Mouse (Mus musculus) gastrocnemius, postnatal 36 days (tissue): ENCODE data around the gene Plekhm2. TPM values are rescaled to one million over a fixed set of nuclear protein-coding genes. Genes with fewer than 3 reads are reported as not detected.
A peak's percentile ranks its signal among the peaks of the same experiment; 100 is the strongest.

ENCODE experiments used
- DNase-seq, 2 experiments: peaks; one replicate each; pipeline ENCODE4 v3.0.0; 2022
- intact Hi-C: fragments of 180-260 bp; cut with DNase I; formaldehyde crosslinking; loops from one replicate; pipeline ENCODE4 v1.15.1; 2025
- total RNA-seq, 2 experiments: library from RNA; stranded (reverse); gene quantifications; 2 replicates each; pipeline ENCODE4 v1.2.3; 2021

Gene Plekhm2
- total RNA-seq, 2 experiments from 2014 or later = 23.6 to 30.5 TPM

DNA sequence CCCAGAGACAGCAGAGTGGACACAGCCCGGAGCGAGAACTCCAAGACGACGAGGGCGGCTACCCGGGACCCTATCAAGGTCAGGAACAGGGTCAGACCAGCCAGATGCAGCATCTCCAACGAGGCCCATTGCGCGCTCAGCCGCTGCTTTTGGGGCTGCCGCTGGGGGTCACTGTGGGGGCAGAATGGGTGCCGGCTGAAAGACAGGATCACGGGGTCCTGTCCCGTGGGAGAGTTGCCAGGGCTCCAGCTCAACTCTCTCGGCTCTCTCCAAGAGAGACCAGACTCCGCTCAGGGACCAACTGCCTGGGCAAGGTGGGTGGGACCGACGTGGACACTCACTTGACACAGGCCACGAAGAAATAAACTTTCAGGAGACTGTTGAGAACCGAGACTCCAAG, 47.4 kb downstream of the Plekhm2 start:
- peak; percentile 61 to 67 for DNase-seq

DNA sequence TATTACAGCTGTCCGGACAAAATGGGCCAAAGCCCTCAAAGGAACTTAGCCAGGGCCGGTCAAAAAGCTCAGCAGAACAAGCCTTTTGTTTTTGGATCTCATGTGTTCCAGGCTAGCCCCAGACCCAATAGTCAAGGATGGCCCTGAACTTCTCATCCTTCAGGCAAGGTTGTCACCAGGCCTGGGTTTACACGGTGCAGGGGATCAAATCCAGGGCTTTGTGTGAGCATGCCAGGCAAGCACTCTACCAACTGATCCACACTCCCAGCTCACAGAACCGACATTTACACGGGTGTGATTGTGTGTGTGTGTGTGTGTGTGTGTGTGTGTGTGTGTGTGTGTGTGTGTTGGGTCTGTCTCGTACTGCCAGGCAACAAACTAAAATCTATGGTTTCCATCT, 47.9 kb downstream of the Plekhm2 start:
- intact Hi-C loops = loop anchor here (5.0 kb wide), 2 partner anchors 235 to 340 kb away; no protein-coding TSS in a partner anchor
- no peak for DNase-seq

More for the DNA sequence above, 47.4 kb downstream of the Plekhm2 start:
- intact Hi-C loops = loop anchor here (5.0 kb wide), 2 partner anchors 235 to 340 kb away; no protein-coding TSS in a partner anchor

DNA sequence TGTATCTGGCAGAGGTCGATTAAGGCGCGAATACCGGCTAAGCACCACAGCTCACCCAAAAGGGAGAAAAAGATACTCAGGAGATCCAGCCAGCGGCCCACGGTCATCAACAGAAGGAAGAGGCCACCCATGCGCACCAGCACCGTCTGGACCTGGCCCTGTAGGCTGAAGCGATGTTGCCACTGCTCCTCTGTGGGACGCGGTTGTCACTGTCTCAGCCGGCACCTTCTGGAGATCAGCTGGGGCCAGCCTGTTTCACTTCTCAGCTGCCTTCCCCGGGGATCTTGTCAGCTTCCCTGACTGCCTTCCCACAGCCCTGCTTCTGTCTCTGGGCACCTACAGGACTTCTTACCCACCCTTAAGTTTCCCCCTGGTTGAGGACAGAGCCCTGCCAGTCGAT, 49.8 kb downstream of the Plekhm2 start:
- intact Hi-C loops = loop anchor here (5.0 kb wide), 2 partner anchors 237 to 342 kb away; no protein-coding TSS in a partner anchor
- no peak for DNase-seq

DNA sequence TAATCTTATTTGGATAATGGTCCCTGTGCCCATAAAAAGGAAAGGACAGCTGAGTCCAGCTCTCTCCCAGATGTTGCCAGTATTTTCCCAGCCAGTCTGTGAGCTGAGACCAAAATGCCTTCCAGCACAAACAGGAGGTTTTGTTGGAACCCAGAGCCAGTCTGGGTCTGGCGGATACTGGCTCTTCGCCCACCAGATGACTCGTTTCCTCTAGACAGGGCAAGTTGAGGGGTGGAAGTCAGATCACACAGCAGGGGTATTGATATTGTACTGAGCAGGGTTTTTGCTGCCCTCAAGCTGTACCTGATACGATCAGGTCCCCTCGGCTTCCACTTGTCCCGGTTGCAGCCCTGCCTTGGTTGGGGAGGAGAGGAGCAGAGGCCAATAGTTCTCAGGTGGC, 55.2 kb downstream of the Plekhm2 start:
- DNase-seq = no peak
- intact Hi-C loops = no loop called here

DNA sequence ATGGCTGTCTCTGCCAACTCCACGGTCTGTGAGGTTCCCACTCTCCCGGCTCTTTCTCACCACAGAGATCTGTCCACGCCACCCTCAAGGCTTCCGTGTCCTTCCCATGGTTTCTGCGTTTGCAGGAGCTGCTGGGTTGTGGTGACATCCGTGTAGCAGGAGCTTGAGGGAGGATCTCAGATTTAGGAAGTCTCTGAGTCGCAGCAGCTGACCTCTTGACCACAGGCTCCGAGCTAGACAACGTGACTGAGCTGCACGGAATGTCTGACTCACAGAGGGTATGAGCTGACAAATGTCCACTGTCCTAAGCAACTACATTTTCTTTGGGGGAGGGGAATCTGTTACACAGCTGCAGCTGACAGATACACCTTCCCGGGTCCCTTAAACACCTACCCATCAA, 58.8 kb downstream of the Plekhm2 start, which contains the start of gene Fblim1:
Fblim1 (minus strand) TSS at position 236 of the 400 bp plus-strand sequence.
- DNase-seq = no peak

DNA sequence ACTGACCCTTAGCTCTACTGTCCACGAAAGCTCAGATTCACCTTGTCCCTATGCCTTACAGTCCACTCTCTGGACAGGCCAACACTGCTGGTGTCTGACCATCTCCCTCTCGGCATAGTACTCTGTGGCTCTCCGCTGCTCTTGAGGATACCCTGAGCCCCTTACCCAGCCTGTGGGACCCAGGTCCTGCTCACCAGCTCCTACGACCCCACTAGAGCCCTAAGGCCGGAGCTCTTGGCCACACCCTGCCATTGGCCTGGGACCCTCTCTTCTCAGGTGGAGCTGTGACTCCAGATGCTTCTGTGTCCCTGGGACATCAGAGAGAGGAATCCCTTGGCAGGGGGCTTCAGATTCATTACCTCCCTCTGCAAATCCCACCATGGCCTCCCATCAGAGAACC, 59.3 kb downstream of the Plekhm2 start:
- intact Hi-C loops = no loop called here
- DNase-seq = no peak

More for the DNA sequence above, 58.8 kb downstream of the Plekhm2 start, which contains the start of gene Fblim1:
- intact Hi-C loops = no loop called here

DNA sequence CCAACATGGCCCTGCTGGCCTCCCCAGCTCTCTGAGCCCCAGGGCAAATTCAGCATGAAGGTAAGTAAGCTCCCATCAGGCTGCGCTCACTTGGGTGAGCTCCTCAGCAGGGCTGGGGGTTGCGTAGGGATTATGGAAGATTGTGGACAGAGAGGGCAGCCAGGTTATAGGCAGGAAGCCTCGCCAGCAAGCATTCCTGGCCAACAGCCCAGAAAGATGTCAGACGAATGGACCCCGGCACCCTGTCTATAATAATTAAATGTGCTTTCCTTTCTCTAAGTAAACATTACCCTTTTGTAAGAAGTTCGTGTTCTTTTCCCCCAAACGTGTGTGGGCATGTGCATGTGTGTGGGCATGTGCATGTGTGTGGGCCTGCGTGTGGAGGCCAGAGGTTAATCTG, 60.2 kb downstream of the Plekhm2 start:
- no peak for DNase-seq
- intact Hi-C loops = no loop called here

DNA sequence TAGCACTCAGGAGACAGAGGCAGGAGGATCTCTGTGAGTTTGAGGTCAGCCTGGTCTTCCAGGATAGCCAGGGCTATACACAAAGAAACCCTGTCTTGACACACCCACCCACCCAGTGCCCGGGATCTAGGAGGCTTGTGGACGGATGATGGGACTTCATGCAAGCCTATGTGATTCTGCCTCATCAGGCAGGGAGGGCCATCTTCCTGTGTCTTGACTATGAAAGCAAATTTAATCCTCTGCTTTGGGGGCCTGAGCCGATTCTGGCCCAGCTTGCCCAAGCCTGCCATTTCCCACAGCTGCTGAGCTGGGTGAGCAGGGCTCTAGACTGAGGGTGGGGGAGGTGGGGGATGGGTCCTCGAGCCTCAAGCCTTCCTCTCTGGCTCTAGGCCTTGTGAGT, 60.8 kb downstream of the Plekhm2 start:
- no peak for DNase-seq
- intact Hi-C loops = no loop called here

DNA sequence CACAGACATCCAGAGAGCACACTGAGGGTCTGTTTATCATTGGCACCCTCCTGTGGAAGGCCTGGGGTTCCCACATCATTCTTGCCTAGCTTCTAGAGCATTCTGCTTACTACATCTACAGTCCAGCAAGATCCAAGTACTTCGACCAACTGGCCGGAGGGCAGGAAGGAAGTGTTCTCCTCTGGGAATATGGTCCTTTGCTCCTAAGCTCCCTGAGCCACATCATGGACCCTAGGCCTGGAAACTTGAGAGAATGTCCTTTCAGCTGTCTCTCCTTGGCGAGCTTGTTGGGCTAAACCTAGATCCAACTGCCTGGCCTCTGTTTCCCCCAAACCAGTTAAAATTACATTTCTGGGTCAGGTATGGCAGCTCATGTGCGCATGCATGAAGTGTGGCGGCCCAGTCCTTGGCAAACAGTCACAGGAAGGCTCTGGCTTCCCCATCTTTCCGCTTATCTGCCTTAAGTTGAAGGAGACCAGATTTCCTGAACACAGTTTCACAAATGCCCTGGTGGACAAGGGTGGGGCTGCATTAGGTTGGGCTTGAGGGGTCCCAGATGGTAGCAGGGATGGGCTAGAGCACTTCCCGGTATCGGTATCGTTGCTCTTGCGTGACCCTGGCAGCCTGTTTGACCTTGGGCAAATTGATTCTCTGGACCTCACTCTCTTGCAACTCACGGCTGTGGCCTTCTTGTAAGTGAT, 62.0 kb downstream of the Plekhm2 start:
- no peak for DNase-seq
- intact Hi-C loops = no loop called here

DNA sequence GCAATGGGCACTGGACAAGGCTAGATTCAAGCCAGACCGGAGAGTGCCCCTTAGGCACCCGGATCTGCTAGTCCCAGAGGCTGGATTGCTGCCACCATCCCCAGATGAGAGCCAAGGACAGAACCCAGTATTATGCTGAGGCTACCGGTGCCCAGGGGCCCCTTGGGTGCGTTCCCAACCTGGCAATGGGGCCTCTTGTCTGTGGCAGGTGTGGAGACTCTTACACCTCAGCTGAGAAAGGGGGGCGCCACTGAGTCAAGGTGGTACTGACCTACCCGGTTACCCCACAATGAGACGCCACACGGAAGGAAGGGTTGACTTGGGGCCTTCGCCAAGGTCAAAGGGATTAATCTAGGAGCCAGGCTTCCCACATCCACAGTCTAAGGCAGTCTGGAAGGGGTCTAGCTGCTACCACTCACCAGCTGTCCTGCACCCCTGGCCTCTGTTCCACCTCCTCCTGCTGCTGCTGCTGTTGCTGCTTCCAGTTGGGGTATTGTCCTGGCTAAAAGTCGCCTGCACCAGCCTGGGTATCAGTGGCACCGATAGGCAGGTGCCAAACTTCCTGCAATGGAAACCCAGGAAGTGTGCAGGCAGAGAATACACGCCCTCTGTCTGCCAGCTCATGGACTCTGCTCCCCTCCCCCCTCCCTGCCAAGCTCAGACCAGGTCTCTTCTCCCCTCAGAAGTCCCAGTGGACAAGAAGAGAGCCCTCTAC, 63.4 kb downstream of the Plekhm2 start:
- no peak for DNase-seq

DNA sequence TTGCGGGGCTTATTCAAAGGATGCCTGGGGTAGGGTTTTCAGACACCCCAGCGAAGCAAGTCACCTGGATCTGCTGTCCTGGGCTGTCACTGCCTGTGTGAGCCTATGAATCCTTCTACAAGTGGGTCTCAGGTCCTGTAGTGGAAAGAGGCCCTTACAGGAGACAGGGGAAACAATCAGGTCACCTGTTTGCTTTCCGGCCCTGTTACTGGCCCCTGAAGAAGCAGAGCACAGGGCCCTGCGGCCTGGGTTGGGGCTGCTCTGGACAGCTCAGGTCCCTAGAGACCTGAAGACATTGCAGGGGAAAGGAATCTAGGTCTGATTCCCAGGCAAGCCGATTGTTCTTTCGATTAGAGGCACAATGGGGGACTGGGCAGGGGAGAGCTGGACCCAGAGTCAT, 64.3 kb downstream of the Plekhm2 start:
- intact Hi-C loops = no loop called here

More for the DNA sequence above, 63.4 kb downstream of the Plekhm2 start:
- intact Hi-C loops = no loop called here

DNA sequence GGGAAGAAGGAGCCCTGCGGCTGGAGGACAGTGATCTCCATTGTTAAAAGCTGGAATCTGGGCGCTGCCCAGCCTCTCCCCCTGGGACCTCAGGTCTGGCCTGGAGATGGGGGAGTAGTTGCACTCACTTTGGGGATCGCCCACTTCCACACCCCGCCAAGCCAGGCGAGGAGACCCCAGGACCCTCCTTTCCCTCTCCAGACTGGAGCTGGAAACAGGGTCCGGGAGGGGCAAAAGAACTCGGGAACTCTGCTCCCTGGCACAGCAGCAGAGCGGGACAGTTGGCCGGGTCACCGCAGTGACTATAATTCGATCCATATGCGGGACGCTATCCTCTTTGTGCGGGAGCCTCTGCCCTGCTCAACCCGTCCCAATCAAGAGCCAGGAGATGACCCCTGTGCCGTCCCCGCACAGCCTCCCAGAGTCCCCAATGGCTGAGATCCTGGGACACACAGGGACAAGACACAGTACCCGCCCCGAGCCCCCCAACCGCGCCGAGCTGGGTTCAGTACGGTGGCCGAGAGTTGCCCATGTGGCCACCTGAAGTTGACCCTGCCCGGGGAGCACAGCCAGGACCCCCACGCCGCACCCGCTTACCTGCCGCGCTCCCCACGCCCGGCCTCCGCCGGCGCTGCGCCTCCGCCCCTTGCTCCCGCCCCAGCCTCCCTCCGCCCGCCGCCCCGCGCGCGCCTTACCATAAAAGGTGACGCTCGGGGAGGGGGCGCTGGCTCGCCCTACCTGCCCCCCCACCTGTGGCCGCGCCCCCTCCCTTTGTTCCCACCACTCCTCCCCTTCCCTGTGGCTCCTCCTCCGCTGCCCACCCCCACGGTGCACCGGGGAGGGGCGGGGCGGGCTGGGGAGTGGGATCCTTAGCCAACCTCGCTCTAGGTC, 65.2 kb downstream of the Plekhm2 start:
- no peak for DNase-seq
- intact Hi-C loops = no loop called here

More for the DNA sequence above, 64.3 kb downstream of the Plekhm2 start:
- DNase-seq = no peak

DNA sequence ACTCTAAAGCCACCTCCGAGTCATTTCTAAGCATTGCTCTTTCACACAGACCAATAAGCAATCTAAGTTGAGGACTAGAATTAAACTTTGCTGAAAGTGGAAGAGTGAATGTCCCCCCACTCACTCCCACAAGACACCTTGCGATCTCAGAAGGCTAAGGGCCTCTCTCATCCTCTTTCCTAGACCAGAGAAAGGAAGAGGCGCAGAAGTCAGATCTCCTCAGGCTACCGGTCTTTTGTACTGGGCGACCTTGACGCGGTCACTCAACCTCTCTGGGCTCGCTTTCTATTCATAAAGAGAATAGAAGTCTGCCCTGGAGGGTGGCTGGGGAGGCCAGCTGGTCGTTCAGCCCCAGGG, 65.8 kb downstream of the Plekhm2 start:
- intact Hi-C loops = no loop called here

DNA sequence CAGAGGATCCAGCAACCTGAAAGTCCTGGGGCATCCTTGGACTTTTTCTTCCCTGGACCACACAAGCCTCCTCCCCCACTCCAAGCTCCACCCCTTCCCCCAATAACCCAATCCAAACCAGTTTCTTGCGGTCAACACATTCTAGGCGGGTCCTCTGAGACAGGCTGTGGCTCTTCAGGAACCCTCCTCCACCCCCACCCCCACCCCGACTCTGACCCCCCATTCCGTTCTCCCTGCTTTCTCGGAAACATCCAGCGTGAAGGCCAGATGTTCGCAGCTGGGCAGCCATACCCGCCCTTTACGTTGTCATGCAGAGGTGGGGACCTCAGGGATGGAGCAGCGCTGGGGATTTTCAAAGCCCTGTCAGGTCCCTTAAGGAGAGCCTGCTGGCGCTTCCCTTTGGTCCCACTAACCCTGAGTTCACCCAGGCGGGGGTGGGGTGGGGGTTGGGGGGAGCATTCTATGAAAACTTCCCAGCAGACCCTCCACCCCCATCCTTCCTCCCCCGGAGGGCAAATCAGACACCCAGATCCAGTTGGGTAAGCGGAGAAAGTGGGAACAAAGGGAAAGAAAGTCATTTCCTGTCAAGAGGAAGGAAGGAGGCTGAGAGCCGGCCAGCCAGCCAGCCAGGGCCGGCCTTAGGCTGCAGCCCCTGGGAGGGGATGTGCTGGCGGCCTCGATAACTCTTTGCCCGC, 66.4 kb downstream of the Plekhm2 start:
- intact Hi-C loops = no loop called here
- DNase-seq = no peak

More for the DNA sequence above, 65.8 kb downstream of the Plekhm2 start:
- DNase-seq = no peak

DNA sequence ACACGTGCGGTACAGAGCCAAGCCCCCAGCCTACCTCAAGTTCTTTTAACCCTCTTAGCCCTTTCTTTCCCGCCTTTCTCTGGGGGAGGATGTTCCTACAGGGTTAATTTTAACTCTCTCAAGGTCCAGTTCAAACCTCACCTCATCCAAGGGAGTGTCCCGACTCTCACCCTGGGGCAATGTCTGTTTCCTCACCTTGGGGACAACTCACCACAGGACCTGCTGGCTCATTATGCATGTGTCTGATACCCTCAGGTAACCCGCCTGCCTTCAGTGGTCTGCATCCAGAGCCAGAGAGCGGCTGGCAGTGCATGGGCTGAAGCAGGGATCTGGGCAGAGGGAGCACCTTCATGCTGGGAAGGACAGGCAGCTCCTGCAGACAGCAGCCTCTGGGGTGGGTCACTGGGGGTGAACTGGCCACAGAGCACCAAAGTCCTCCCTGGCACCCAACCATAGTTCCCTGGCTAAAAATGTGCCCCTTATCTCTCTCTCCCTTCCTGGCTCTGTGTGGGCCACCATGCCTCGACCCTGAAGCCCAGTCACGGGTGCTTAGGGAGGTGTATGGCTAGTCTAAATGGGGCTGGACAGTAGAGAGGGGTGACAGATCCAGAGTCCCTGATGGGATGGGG, 67.9 kb downstream of the Plekhm2 start:
- intact Hi-C loops = no loop called here
- DNase-seq = no peak

DNA sequence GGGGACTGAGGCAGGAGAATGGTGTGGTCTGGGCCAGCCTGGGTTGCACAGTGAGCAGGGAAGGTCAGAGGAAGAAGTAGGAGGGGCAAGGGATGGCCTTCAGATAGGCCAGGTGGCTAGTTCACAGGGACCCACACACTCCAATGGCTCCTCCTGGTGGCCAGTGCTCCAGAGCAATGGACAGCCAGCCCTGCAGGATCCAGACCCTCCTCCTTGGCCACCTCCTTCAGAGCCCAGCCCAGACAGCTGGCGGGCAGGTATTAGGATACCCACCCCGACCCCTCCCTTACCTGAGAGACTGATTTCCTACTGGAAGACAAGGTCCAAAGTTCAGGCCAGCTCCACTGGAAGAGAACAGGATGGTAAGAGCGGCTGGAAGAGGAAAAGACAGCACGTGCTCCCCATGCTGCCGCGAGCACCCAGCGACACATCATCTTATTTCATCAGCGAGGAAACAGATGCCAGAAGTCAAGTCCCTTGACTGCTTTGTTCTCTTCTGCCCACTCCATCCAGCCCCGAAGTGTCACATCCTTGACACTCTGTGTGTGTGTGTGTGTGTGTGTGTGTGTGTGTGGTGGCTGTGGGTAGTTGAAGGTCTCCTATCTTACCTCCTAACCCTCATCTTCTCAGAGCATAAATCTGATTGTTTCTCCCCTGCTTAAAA, 69.0 kb downstream of the Plekhm2 start:
- DNase-seq = no peak
- intact Hi-C loops = no loop called here

DNA sequence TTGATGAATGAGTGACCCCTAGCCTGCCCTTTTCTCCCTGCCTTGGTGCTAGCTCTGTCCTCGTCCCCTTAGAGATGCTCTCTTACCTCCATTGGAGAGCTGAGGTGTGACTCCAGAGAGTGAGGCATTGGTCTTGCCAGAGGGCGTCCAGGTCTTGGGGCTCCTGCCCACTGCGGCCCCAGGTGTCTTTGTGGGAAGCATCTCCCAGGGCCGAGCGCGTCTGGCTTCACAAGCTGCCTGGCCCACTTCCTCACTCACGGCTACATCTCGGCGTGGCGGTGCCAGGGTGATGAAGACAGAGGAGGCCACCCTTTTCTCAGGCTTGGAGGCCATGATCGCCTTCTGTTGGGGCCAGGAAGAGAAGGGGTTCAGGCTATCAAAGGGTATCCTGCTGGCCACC, 69.6 kb downstream of the Plekhm2 start:
- intact Hi-C loops = no loop called here
- no peak for DNase-seq

DNA sequence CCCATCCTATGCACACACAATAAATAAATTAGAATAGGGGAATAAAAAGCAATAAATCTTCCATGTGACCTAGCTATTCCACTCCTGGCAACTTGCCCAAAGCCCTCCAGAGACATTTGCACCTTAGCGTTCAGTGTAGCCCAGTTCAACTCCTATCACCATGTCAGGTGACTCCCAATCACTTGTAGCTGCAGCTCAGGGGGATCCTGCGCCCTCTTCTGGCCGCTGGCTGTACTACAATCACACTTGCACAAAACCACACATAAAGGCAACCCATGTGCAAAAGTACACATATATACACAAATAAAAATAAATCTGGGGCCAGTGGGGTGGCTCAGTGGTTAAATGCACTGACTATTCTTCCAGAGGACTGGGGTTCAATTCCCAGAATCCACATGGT, 73.2 kb downstream of the Plekhm2 start:
- DNase-seq = no peak
- intact Hi-C loops = no loop called here

DNA sequence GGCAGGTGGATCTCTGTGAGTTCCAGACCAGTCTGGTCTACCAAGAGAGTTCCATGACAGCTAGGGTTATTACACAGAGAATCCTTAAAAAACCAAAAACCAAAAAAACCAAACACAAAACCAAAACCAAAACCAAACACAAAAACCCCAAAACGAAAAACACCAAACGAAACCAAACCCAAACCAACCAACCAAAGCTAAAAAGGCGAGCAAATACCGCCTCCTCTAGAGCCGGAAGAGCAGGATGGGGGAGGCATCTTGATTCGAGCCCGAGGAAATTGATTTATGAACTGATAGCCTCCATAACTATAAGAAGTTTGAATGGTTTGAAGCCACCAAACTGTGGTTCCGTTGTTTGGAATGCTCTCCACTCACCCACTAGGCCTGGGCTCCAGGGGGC, 80.8 kb downstream of the Plekhm2 start:
- DNase-seq = no peak
- intact Hi-C loops = no loop called here
